In the genomic region with DNA sequence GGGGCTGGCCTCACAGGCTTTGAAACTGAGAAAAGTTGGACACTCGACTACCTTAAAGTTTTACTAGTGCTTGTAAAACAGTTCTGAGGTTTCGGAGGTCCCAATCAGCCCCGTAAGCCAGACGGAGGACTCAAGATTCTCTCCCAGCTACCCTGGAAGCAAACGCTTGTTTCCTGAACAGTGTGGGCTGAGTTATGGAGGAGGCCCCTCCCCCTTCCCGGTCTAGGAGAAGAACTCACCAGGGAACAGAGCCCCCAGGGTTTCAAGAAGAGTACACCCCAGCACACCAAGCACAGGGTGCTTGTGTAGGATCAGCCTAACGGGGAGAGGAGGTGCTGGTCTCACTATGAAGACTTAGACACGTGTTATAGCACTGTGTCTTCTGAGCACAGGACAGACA, we compare ENCODE assay signal across 9 mouse cellular contexts. TPM values are rescaled to one million over a fixed set of nuclear protein-coding genes. Genes with fewer than 3 reads are reported as not detected.
DNase-seq lines count a peak whose midpoint lies in the region; ATAC-seq and TF ChIP-seq lines count a peak whose summit lies in the region.
"Had no signal": no experiment of that assay in that cellular context is flagged by ENCODE, and none has a peak within 500 bp of the region (broad histone marks: within the 10 kb centered on the region; RNA-seq: fewer than 3 reads in every experiment).

No protein-coding gene starts in this region.

- H3K27me3 ChIP-seq in kidney, embryonic 15.5 days: no peaks in the 10 kb centered on the region
- no peaks in the 10 kb centered on the region for H3K27me3 ChIP-seq in embryonic facial prominence, embryonic 13.5 days
- H3K27me3 ChIP-seq in liver, postnatal 0 days (ENCODE audit: insufficient read depth, low read length): no peaks in the 10 kb centered on the region

- DNase-seq in kidney, adult 9 months: no peak
- DNase-seq in R1 (ENCODE audit: low read depth, low spot score): peak; percentile 68
- no peak for DNase-seq in liver, postnatal 0 days
- DNase-seq in left cerebral cortex, adult 9 months (ENCODE audit: low spot score in 2 of 2): no peak
- no peak for DNase-seq in adrenal gland, adult 8-10 months

- no peak for TF ChIP-seq EP300 in liver, postnatal 0 days (IDR thresholded peaks at IDR 0.05; ENCODE audit: low read depth)

- 0 out of 2 replicates have a peak, but pooled peaks have one; percentile 36 for ATAC-seq in kidney, embryonic 15.5 days (replicated peaks; ENCODE audit: low FRiP score)
- ATAC-seq in embryonic facial prominence, embryonic 13.5 days (ENCODE audit: insufficient number of reproducible peaks, insufficient read depth, low FRiP score, low TSS enrichment, low read depth): no peak
- no peak for ATAC-seq in liver, postnatal 0 days
- ATAC-seq: forebrain, embryonic 14.5 days had no signal

- peaks cover 25% of the 10 kb centered on the region for H3K4me1 ChIP-seq in kidney, embryonic 15.5 days
- H3K4me1 ChIP-seq in embryonic facial prominence, embryonic 13.5 days: peaks cover 35% of the 10 kb centered on the region
- H3K4me1 ChIP-seq in liver, postnatal 0 days (ENCODE audit: insufficient read depth): no peaks in the 10 kb centered on the region

- 17% methylated on average over 8 of the region's 8 CpGs for WGBS in kidney, embryonic 15.5 days
- 27% methylated on average over 8 of the region's 8 CpGs for WGBS in embryonic facial prominence, embryonic 13.5 days
- 40% methylated on average over 8 of the region's 8 CpGs for WGBS in liver, postnatal 0 days (ENCODE audit: insufficient replicate concordance)

- H3K9me3 ChIP-seq in kidney, embryonic 15.5 days (replicated peaks): no peaks in the 10 kb centered on the region
- no peaks in the 10 kb centered on the region for H3K9me3 ChIP-seq in embryonic facial prominence, embryonic 13.5 days
- H3K9me3 ChIP-seq in liver, postnatal 0 days (ENCODE audit: low read length): no peaks in the 10 kb centered on the region

- peak overlapping the region; percentile 52 for H3K4me2 ChIP-seq in kidney, embryonic 15.5 days
- peak overlapping the region; percentile 43 for H3K4me2 ChIP-seq in embryonic facial prominence, embryonic 13.5 days
- H3K4me2 ChIP-seq in liver, postnatal 0 days (ENCODE audit: low read depth, low read length): peak overlapping the region; percentile 15; the same call in 1 of the 2 replicates

- TF ChIP-seq CTCF in liver, postnatal 0 days (IDR thresholded peaks at IDR 0.05; ENCODE audit: low read depth): no peak

- H3K9ac ChIP-seq in kidney, embryonic 15.5 days: peak overlapping the region; percentile 35; the same call in 1 of the 2 replicates
- H3K9ac ChIP-seq in embryonic facial prominence, embryonic 13.5 days: peak overlapping the region; percentile 62
- H3K9ac ChIP-seq in liver, postnatal 0 days (replicated peaks): no peak overlapping the region

- H3K4me3 ChIP-seq in kidney, embryonic 15.5 days (replicated peaks): peak overlapping the region; percentile 29
- H3K4me3 ChIP-seq in embryonic facial prominence, embryonic 13.5 days: peak overlapping the region; percentile 7; the same call in 1 of the 2 replicates
- H3K4me3 ChIP-seq in liver, postnatal 0 days (ENCODE audit: low read depth, low read length): no peak overlapping the region

- H3K27ac ChIP-seq in kidney, embryonic 15.5 days: peak overlapping the region; percentile 32; the same call in 1 of the 2 replicates
- H3K27ac ChIP-seq in embryonic facial prominence, embryonic 13.5 days: peak overlapping the region; percentile 66
- no peak overlapping the region for H3K27ac ChIP-seq in liver, postnatal 0 days (ENCODE audit: low read depth)

- no peaks in the 10 kb centered on the region for H3K36me3 ChIP-seq in kidney, embryonic 15.5 days
- H3K36me3 ChIP-seq in embryonic facial prominence, embryonic 13.5 days: no peaks in the 10 kb centered on the region
- H3K36me3 ChIP-seq in liver, postnatal 0 days (replicated peaks; ENCODE audit: insufficient read depth, low read length): no peaks in the 10 kb centered on the region

RNA-seq across cellular contexts. Expression of a gene that starts 27.6 kb away (rescaled TPM):
- not detected in 2 replicates for polyA plus RNA-seq in kidney, embryonic 15.5 days (2015; fragmentation: Nextera tagmentation; extraction: Ambion mirVana)
- not detected in 2 replicates for polyA plus RNA-seq in embryonic facial prominence, embryonic 13.5 days (2015; fragmentation: Nextera tagmentation; extraction: Ambion mirVana)
- 0.13 TPM in 2 replicates for polyA plus RNA-seq in liver, postnatal 0 days (2015; fragmentation: Nextera tagmentation; extraction: Ambion mirVana)
- 1 to 10 TPM in 1 of 4 experiments, under 1 TPM in 3; 0.32 to 1.1 (median 0.39) TPM for total RNA-seq in adrenal gland, adult 8-10 months (2022)
- total RNA-seq: monocyte, adult 5-6 weeks had no signal
- polyA plus RNA-seq: forebrain, embryonic 14.5 days had no signal

RNA-seq across cellular contexts. Expression of a gene that starts 29.6 kb away (rescaled TPM):
- polyA plus RNA-seq in kidney, embryonic 15.5 days (2015; fragmentation: Nextera tagmentation; extraction: Ambion mirVana): 54.9 and 57.6 TPM in 2 replicates
- polyA plus RNA-seq in embryonic facial prominence, embryonic 13.5 days (2015; fragmentation: Nextera tagmentation; extraction: Ambion mirVana): 44.3 and 61.4 TPM in 2 replicates
- polyA plus RNA-seq in liver, postnatal 0 days (2015; fragmentation: Nextera tagmentation; extraction: Ambion mirVana): 49.2 and 52.7 TPM in 2 replicates
- total RNA-seq in adrenal gland, adult 8-10 months (2022): 10 to 100 TPM; 69.2 to 80.6 (median 74.7) TPM

RNA-seq across cellular contexts. Expression of a gene that starts 42.3 kb away (rescaled TPM):
- 91.8 and 92.4 TPM in 2 replicates for polyA plus RNA-seq in kidney, embryonic 15.5 days (2015; fragmentation: Nextera tagmentation; extraction: Ambion mirVana)
- 109 and 110 TPM in 2 replicates for polyA plus RNA-seq in embryonic facial prominence, embryonic 13.5 days (2015; fragmentation: Nextera tagmentation; extraction: Ambion mirVana)
- 42.3 and 44.9 TPM in 2 replicates for polyA plus RNA-seq in liver, postnatal 0 days (2015; fragmentation: Nextera tagmentation; extraction: Ambion mirVana)
- total RNA-seq in adrenal gland, adult 8-10 months (2022): 10 to 100 TPM; 77.7 to 92.8 (median 82.7) TPM
